Mouse (Mus musculus) lung, embryonic 16.5 days (tissue): ENCODE measurements around the gene Nr2c2. TPM values are rescaled to one million over a fixed set of nuclear protein-coding genes. Genes with fewer than 3 reads are reported as not detected.

Source experiments
- ATAC-seq: fragments of 200-750 bp; cut with Nextera tagmentation; 2 replicates; pipeline ENCODE4 v1.8.0; 2017; ENCODE audit warnings: low read depth, mild to moderate bottlenecking, moderate library complexity
- H3K27ac ChIP-seq: fragments of 300-500 bp; sonication (generic); 2 replicates; pipeline ENCODE4 v1.5.1; 2014; ENCODE audit warnings: mild to moderate bottlenecking, control low read depth, low read length
- H3K27me3 ChIP-seq: fragments of 300-500 bp; sonication (generic); 2 replicates; pipeline ENCODE4 v1.6.1; 2014; ENCODE audit warnings: low read depth, low read length, mixed read lengths; ENCODE audit not compliant: control insufficient read depth, insufficient read depth
- H3K36me3 ChIP-seq: fragments of 300-500 bp; sonication (generic); 2 replicates; pipeline ENCODE4 v1.6.1; 2014; ENCODE audit warnings: low read length; ENCODE audit not compliant: control insufficient read depth, insufficient read depth
- H3K4me1 ChIP-seq: fragments of 300-500 bp; sonication (generic); replicated peaks from 2 replicates; pipeline ENCODE4 v1.6.1; 2014; ENCODE audit warnings: low read length, mixed read lengths; ENCODE audit not compliant: control insufficient read depth, insufficient read depth
- H3K4me2 ChIP-seq: fragments of 300-500 bp; sonication (generic); 2 replicates; pipeline ENCODE4 v1.6.1; 2014; ENCODE audit warnings: low read depth, low read length, control low read depth
- H3K4me3 ChIP-seq: fragments of 300-500 bp; sonication (generic); 2 replicates; pipeline ENCODE4 v1.5.1; 2014; ENCODE audit warnings: mild to moderate bottlenecking, low read length, control low read depth
- H3K9ac ChIP-seq: fragments of 300-500 bp; sonication (generic); 2 replicates; pipeline ENCODE4 v1.6.1; 2014; ENCODE audit warnings: low read length, control low read depth
- H3K9me3 ChIP-seq: fragments of 300-500 bp; sonication (generic); 2 replicates; pipeline ENCODE4 v1.6.1; 2016; ENCODE audit warnings: low read length; ENCODE audit not compliant: control insufficient read depth
- WGBS: fragments of 180-500 bp; shearing (Covaris S2); extraction: QIAGEN DNeasy Blood & Tissue Kit; methylation state at CpG from one replicate; pipeline ENCODE4 v1.1.7; 2014; 5-methylcytosine and 5-hydroxymethylcytosine counted together
- polyA plus RNA-seq: library from polyadenylated mRNA; unstranded; fragments of >200 nt; fragmentation: Nextera tagmentation; extraction: Ambion mirVana; gene quantifications from 2 replicates; pipeline ENCODE4 v1.2.1, GENCODE M21; 2015

The Nr2c2 gene
- polyA plus RNA-seq, 1 experiment from 2014 or later: 15.3 TPM

DNA sequence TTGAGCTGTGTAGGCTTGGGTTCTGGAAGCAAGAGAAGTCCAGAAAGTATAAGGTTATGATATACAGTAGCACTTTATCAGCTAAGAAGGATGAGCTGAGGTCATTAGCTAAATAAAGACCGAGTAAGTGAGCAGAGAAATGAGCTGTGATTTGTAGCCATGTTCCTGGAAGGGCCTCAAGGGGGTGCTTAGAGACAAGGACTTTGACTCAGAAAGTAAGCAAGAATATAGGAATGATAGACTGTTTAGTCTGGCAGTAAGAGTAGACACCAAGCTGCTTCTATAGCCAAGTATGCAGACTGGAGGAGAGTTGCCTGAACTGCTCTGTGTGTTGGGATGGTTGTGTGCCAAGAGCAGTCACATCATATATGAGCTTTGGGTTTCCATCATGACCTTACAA lies 62.6 kb downstream of the Nr2c2 start:
- H3K4me1 ChIP-seq: no peaks in the 10 kb centered on the region
- no peak overlapping the region for H3K27ac ChIP-seq
- 42% methylated on average over 1 of the region's 1 CpGs for WGBS
- H3K36me3 ChIP-seq: peaks cover 45% of the 10 kb centered on the region
- no peaks in the 10 kb centered on the region for H3K9me3 ChIP-seq
- H3K27me3 ChIP-seq: no peaks in the 10 kb centered on the region
- H3K4me2 ChIP-seq: no peak overlapping the region
- H3K9ac ChIP-seq: no peak overlapping the region
- H3K4me3 ChIP-seq: no peak overlapping the region
- peak; percentile 59 for ATAC-seq

DNA sequence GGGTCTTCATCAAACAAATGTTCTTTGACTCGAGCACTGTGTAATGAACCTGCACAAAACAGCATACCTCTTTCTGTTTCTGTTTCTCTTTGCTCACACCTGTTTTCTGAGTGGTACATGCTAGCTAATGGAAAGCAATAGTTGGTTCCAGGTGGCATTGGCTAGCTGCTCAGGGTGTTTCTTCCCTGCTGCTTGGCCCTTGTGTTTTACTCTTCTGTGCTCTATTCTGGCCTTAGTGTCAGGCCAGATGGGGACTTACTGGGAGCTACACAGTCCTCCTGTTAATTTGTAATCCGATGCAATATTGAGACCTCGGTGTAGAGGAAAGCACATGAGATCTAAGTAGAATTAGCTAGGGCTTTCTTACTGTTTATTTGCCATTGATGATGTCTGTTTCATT lies 67.6 kb downstream of the Nr2c2 start:
- no peak for ATAC-seq

DNA sequence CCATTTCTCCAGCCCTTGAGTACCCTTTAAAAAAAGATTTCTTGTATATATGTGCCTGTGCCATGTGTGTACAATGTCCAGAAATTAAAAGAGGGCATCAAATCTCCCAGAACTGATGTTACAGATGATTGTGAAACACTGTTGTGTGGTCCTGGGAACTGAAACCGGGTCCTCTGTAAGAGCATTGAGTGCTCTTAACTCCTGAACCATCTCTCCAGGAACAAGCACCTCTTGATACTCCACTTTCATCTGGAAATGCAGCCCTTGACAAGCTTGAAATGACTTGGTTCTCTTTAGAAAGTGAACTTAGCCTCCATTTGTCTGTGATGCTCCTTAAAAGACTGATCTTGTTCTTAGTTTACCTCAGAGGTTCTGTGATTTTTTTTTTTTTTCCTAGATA lies 71.5 kb downstream of the Nr2c2 start:
- no peak overlapping the region for H3K9ac ChIP-seq
- H3K4me2 ChIP-seq: no peak overlapping the region
- peaks cover 66% of the 10 kb centered on the region for H3K36me3 ChIP-seq
- ATAC-seq: no peak
- H3K4me1 ChIP-seq: no peaks in the 10 kb centered on the region
- H3K27me3 ChIP-seq: no peaks in the 10 kb centered on the region
- H3K4me3 ChIP-seq: no peak overlapping the region
- no peaks in the 10 kb centered on the region for H3K9me3 ChIP-seq
- WGBS: 50% methylated on average over 1 of the region's 1 CpGs
- no peak overlapping the region for H3K27ac ChIP-seq

More for the DNA sequence above, 67.6 kb downstream of the Nr2c2 start:
- Histone ChIP-seq H3K9me3 (no peaks in the 10 kb centered on the region), H3K27me3 (no peaks in the 10 kb centered on the region), H3K4me2 (no peak overlapping the region), H3K4me3 (no peak overlapping the region), H3K9ac (no peak overlapping the region), H3K27ac (no peak overlapping the region), H3K36me3 (peaks cover 67% of the 10 kb centered on the region), H3K4me1 (no peaks in the 10 kb centered on the region)
- 91% methylated on average over 3 of the region's 3 CpGs for WGBS

DNA sequence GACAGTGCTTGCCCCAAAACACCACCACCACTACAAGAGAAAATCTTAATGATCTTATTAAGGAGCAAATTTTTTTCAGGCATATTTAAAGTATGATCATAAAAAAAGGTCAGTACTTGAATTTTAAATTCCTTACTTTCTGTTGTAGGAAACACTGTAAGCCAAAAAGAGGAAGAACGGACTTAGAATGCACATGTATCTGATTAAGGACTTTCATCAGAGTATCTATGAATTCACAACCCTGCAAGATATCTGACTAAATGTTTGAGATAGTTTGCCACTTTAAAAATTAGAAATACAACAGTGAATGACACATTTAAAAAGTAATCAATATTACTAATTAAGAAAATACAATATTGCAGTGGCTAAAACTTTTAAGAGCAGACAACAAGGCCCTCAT lies 85.3 kb downstream of the Nr2c2 start:
- no peak overlapping the region for H3K4me3 ChIP-seq
- H3K9ac ChIP-seq: no peak overlapping the region
- WGBS: 96% methylated on average over 1 of the region's 1 CpGs
- H3K9me3 ChIP-seq: peaks cover 4% of the 10 kb centered on the region; the same call in 1 of the 2 replicates
- H3K4me1 ChIP-seq: no peaks in the 10 kb centered on the region
- no peaks in the 10 kb centered on the region for H3K27me3 ChIP-seq
- ATAC-seq: no peak
- H3K36me3 ChIP-seq: peaks cover 49% of the 10 kb centered on the region
- no peak overlapping the region for H3K27ac ChIP-seq
- H3K4me2 ChIP-seq: no peak overlapping the region

DNA sequence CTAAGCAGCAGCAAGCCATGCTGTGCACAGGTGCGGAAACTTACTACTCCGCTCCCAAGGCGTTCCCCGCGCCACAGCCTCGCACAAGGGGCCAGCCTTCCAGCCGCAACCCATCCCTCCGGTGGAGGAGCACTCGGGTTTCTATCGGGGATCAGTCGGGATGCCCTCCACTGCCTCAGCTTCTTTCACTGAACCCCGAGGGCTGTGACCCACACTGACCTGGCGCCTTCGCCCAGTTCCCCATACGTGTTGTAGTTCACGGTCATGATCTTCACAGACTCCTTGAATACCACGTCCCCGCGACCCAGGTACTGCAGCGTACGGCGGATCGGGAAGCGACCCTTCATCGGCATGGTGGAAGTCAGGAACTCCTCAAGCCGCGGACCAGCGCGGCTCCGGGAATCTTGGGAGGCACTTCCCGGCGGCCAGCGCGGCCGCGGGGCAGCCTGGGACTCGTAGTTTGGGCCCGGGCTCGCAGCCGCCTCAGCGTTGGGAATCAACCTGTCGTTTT lies 92.5 kb downstream of the Nr2c2 start, which contains the start of gene Mrps25:
TSS of gene Mrps25 (minus strand) at position 413 of the 511 bp plus-strand sequence.
- peak; percentile 92 for ATAC-seq
- peak within 1 kb of the TSS; percentile 6; the same call in 1 of the 2 replicates for H3K27ac ChIP-seq
- peaks cover 5% of the 10 kb centered on the region; the same call in 1 of the 2 replicates for H3K4me1 ChIP-seq
- under 1% methylated on average over 42 of the region's 42 CpGs for WGBS
- H3K4me2 ChIP-seq: peak within 1 kb of the TSS; percentile 80
- H3K9ac ChIP-seq: peak within 1 kb of the TSS; percentile 79
- H3K36me3 ChIP-seq: peaks cover 15% of the 10 kb centered on the region
- H3K27me3 ChIP-seq: no peaks in the 10 kb centered on the region
- peak within 1 kb of the TSS; percentile 77 for H3K4me3 ChIP-seq
- H3K9me3 ChIP-seq: peaks cover 4% of the 10 kb centered on the region; the same call in 1 of the 2 replicates

DNA sequence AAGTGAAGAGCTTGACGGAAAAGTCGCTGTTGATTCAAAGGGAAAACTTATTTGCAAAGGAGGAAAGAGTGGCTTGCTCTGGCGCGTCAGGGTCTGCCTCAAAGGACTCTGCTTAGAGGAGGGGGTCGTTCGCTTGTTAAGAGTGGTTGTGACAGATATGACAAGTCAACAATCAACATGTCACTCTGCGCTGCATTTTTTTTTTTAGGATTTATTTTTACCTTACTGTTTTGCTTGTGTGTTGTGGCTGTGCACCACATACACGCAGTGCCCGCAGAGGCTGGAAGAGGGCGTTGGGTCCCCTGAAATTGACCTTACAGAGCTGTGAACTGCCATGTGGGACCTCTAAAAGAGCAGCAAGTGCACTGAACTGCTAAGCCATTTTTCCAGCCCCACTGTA lies 93.0 kb downstream of the Nr2c2 start:
- peaks cover 5% of the 10 kb centered on the region; the same call in 1 of the 2 replicates for H3K4me1 ChIP-seq
- peak; percentile 50 for ATAC-seq
- H3K27me3 ChIP-seq: no peaks in the 10 kb centered on the region
- H3K9ac ChIP-seq: peak overlapping the region; percentile 79
- peak overlapping the region; percentile 77 for H3K4me3 ChIP-seq
- 5% methylated on average over 10 of the region's 10 CpGs for WGBS
- H3K27ac ChIP-seq: no peak overlapping the region
- H3K9me3 ChIP-seq: peaks cover 2% of the 10 kb centered on the region; the same call in 1 of the 2 replicates
- H3K4me2 ChIP-seq: peak overlapping the region; percentile 80
- peaks cover 17% of the 10 kb centered on the region for H3K36me3 ChIP-seq

DNA sequence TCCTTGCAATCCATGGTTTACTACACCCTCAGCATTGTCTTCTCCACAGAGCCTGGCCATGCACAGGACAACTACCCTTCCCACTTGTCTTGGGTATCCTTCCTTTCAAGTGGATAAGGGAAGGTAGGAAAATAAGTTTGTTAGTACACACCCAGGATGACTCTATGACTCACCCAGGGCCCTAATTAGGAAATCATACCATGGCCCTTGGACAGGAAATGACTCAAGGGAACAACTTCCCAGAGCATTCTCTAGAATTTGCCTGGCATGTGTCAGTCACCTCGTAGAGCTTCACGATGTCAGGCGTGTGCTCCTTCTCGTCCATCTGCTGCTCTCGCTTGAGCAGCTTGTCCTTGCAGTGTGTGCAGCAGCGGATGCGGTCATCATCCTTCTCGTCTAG lies 108.2 kb downstream of the Nr2c2 start:
- Histone ChIP-seq H3K36me3 (peaks cover 30% of the 10 kb centered on the region), H3K4me2 (no peak overlapping the region), H3K27me3 (no peaks in the 10 kb centered on the region), H3K4me3 (no peak overlapping the region), H3K9ac (no peak overlapping the region), H3K4me1 (no peaks in the 10 kb centered on the region), H3K9me3 (no peaks in the 10 kb centered on the region), H3K27ac (no peak overlapping the region)
- WGBS: 86% methylated on average over 8 of the region's 8 CpGs
- no peak for ATAC-seq

DNA sequence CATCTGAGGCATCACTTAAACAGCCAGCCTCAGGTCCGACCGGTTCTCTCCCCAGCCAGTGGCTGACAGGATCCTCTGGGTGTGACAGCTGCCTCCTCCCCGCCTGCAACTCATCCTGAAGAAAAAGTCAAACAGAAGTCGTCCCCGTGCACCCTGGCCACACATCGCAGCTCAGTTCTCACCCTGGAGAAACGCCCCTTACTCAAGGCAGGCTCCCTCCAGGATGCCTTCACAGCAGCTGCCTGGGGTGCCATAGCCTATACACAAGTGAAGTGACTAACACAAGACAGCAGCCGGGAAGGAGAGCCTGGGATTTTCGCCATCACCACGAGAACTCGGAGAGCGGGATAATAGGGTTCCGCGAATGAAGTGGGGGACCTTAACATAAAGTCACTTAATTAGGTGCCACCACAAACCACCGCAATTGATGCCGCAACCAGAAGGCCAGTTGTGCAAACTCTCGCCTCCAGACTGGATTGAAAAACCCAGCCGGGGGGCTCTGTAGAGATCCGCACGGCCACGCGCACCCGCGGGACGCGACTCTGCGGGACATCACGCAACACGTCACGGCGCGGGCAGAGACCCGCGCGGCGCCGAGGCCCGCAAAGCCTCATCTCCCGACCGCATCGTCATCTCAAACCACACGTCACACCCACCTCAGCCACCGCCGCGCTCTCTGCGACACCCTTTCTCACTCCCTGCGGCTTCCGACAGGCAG lies 123.0 kb downstream of the Nr2c2 start:
- Histone ChIP-seq H3K27me3 (no peaks in the 10 kb centered on the region), H3K27ac (peak overlapping the region; percentile 67), H3K9me3 (no peaks in the 10 kb centered on the region), H3K9ac (peak overlapping the region; percentile 91), H3K4me1 (peaks cover 5% of the 10 kb centered on the region), H3K4me3 (peak overlapping the region; percentile 83), H3K36me3 (0 out of 2 replicates have a peak, but pooled peaks cover 3% of the 10 kb centered on the region), H3K4me2 (peak overlapping the region; percentile 70)
- WGBS: under 1% methylated on average over 48 of the region's 48 CpGs
- ATAC-seq: peak; percentile 63

DNA sequence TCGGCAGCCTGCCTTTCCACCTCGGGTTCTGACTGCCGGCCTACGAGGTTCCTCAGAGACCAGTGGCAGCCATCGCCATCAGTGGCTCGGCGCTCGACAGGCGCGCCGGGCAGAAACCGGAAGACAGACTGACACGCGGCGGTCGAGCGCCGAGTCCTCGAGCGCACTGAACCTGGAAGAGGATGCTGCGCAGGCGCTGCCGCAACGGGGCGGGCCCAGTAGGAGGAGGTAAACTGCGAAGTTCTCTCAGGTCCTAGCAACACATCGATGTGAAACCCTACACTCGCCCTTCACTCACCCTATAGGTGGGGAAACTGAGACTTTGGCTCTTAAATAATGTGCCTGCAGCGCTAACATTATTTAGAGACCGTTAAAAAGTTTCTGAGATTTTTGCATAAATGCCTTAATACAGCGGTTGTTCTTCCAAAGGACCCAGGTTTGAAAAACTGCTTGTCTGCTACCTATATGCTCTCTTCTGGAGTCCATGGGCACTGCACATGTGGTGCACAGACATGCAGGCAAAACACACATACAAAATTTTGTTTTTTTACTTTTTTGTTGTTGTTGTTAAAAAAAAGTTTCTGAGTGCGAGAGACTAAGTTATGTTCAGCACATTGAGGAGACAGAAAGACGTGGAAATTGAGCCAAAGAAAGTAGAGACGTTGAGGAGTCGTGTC lies 123.7 kb downstream of the Nr2c2 start, which contains the start of gene Rbsn:
TSS of gene Rbsn (minus strand) at position 153 of the 677 bp plus-strand sequence.
- ATAC-seq: peak; percentile 98
- Histone ChIP-seq H3K9me3 (no peaks in the 10 kb centered on the region), H3K4me1 (peaks cover 5% of the 10 kb centered on the region), H3K9ac (peak within 1 kb of the TSS; percentile 91), H3K36me3 (no peaks in the 10 kb centered on the region), H3K27me3 (no peaks in the 10 kb centered on the region), H3K27ac (peak within 1 kb of the TSS; percentile 67), H3K4me3 (peak within 1 kb of the TSS; percentile 83), H3K4me2 (peak within 1 kb of the TSS; percentile 70)
- 8% methylated on average over 35 of the region's 35 CpGs for WGBS
